Mouse (Mus musculus) thymus, postnatal 25 days (tissue): Measurements from ENCODE around the gene Serpinb6b.

Experiments used
- DNase-seq: peaks from one replicate; pipeline ENCODE4 v3.0.0; 2022

Serpinb6b gene

DNA sequence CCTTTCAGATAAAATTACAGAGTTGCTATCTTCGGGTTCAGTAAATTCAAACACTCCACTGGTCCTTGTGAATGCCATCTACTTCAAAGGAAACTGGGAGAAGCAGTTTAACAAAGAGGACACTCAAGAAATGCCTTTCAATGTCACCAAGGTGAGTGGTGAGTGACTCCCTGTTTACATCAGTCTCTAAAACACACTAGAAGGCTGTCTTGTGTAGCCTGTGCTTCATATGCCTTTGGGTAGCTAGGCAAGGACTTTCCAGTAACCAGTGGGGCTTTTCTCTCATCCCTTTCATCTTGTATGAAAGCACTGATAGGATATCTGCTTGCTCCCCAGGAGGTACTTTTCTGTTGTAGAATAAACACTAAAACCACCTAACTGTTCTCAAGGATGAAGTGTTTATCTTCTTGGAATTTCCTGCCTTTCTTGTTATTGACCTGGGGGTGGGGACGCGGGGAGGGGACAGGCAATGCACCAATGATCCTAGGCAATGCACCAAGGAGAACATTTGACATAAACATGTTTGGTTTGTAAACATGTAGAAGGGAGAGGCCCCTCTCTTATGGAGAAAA, 10.0 kb downstream of the Serpinb6b start:
- DNase-seq, result no peak

GRCm38 (mm10) chr13:32975710-32976109, 10.7 kb downstream of the Serpinb6b start:
- no peak for DNase-seq

DNA sequence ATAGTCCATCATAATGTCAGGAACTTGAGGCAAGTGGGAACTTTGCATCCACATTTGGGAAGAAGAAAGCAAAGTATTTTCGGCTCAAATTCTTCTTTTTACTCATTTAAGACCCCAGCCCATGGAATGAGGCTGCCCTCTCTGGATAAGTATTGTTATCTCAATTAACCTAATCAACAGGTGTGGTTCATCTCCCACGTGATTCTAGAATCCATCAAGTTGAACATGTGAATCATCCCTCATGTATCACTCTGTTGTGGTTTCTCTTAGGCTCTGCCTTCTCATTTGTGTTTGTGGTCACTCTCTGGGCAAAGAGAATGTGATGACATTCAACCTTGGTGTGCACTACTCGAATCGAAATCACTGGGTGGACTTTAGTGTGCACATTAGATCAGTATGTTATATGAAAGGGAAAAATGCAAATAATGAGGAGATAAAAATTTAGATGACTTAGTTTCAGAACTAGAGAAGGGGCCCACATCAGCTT, 17.6 kb downstream of the Serpinb6b start:
- DNase-seq, result no peak

- DNase-seq, result no peak
These were observed 21.2 kb downstream of the Serpinb6b start for GRCm38 (mm10) chr13:32986256-32986655.

- DNase-seq, result peak; percentile 21
These were observed 28.3 kb downstream of the Serpinb6b start for GRCm38 (mm10) chr13:32993152-32993893.

DNA sequence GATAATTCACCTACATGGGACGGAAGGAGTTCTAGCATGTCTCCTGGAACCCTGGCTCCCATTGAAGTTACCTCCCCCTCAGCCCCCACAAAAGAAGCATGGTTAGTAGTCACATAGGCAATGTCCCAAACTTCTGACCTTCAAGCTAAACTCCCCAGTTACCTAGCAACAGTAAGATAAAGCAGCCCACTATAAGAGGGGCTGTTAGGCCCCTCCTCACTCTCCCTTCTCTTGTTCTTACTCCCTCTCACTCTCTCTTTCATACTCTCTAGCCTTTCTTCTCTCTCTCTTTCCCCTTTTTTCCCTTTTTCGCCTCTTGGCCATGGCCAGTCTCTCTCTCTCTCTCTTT, 28.9 kb downstream of the Serpinb6b start:
- no peak for DNase-seq

- no peak for DNase-seq
These were observed 30.0 kb downstream of the Serpinb6b start for GRCm38 (mm10) chr13:32995051-32995450.

DNA sequence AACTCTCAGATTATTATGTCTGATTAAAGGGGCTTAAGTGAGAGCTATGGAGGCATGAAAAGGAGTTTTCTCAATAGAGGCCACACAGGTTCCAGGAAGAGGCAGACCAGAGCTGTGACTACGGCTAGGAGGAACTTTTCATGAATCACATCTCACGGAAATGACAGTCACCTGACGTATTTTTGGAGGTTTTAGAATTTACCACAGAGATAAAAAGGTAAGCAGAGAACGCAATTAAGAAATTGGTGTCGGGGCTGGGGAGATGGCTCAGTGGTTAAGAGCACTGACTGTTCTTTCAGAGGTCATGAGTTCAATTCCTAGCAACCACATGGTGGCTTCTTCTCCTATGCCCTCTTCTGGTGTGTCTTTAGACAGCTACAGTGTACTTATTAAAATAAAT, 36.3 kb downstream of the Serpinb6b start:
- DNase-seq, result no peak

- no peak for DNase-seq
These were observed 37.9 kb downstream of the Serpinb6b start, which contains the start of gene Serpinb9 for GRCm38 (mm10) chr13:33002950-33003349. TSS of gene Serpinb9 (plus strand) at chr13:33003250.

GRCm38 (mm10) chr13:33003523-33004413, 38.8 kb downstream of the Serpinb6b start:
- no peak for DNase-seq

GRCm38 (mm10) chr13:33004414-33005105, 39.6 kb downstream of the Serpinb6b start:
- DNase-seq, result peak; percentile 81

- no peak for DNase-seq
These were observed 40.6 kb downstream of the Serpinb6b start for GRCm38 (mm10) chr13:33005501-33006075.

DNA sequence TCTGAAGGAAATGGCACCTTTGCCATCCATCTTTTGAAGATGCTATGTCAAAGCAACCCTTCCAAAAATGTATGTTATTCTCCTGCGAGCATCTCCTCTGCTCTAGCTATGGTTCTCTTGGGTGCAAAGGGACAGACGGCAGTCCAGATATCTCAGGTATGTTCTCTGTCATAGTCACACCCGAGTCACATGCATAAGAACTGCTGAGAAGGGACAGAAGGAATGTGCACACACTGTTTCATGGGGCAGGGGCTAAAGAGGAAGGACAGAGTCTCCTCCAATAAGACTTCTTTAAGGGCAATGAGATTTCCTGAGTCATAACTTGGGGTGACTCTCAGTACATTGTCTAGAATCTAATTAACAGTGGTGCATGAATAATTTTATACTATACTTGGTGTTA, 41.5 kb downstream of the Serpinb6b start:
- DNase-seq, result no peak

GRCm38 (mm10) chr13:33012395-33012794, 47.4 kb downstream of the Serpinb6b start:
- DNase-seq, result no peak

- no peak for DNase-seq
These were observed 48.3 kb downstream of the Serpinb6b start for GRCm38 (mm10) chr13:33013271-33013670.

DNA sequence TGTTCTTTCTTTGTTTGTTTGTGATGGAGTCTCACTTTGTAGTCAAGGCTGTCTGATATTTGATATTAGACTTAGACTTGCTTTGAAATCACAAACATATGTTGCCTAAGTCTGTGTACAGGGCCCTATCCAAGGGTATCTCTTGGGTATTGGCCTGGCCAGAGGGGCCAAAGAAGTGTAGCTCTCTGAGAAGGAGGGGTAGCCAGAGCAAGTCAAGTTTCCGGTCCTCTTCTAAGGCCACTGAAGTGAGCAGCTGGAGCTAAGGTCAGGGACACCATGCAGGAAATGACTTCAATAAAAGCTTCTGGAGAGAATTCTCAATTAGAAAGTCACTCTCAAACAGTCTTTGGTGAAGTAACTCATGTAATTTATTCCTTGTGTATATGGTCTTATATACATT, 57.4 kb downstream of the Serpinb6b start:
- DNase-seq, result no peak

DNA sequence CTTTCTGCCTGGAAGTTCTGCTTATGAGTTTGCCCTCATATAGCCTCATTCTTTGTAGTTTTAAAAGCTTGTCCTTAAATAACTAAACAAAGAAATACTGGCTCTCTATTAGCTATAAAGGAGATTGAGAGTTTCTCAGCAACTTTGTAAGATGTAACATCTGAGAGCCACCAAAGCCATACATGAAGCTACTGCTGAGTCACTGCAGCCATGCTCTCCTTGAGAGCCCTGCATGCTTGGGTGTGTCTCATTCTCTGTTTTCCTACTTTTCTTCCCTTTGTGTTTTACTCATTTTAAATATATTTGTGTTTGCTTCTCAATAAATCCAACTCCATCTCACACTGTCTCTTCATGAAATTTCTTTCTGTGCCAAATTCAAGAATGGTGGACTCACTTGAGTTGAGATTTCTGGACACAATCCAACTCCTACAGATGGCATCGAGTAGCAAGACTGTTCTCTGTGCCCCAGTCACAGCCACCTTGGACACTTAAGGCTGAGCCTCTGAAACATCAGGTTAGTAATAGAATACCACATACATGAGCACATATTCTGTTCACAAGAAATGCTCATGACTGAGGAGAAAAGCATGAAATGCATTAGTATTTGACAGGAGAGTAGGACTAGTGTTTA, 61.5 kb downstream of the Serpinb6b start:
- DNase-seq, result no peak

DNA sequence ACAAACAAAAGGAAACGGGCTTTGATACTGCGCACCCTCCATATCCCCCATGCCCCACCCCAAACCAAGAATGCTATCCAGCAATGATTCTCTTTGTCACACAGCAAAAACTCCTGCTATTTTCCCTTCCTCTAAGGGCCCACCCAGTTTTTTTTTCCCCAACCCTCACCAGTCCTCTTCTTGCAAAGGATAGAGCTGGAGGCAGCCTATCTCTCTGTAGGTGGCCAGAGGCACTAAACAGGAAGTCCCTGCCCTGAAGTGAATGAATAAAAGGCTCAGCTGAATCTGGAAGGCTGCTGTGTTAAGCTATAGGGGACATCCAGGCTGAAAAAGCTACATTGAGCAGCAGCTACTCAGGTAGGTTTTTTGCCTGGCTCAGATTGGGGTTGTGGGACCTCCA, 62.2 kb downstream of the Serpinb6b start, which contains the start of gene Serpinb9b:
Serpinb9b (plus strand) TSS at position 173 of the 400 bp plus-strand sequence.
- DNase-seq, result no peak

GRCm38 (mm10) chr13:33028146-33028545, 63.1 kb downstream of the Serpinb6b start:
- no peak for DNase-seq

DNA sequence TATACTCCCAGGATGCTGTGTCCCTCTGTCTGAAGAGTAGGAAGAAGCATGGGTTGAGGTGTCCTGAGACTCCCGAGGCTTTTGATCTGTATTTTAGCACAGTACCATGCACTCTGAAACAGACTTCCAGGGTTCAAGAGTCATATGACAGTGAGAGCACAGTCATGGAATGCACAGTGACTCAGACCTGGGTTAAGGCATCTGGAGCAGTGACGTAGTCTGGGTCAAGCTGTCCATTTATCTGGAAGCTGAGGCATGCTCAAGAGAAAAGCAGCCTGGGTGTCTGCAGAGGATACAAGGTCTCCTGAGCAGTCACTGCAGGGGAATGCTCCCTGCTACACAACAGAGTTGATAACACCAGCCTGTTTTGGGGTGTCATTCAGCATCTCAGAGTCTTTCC, 63.5 kb downstream of the Serpinb6b start:
- no peak for DNase-seq
